Mouse (Mus musculus) cerebellum, adult 9-11 months (tissue): ENCODE measurements around the gene Hmgcs1.
"Not testable (repeated sequence)": the region's sequence is repeated elsewhere in the genome, so short reads cannot be mapped to it uniquely, and the experiment has no call there.

Experiments used
- DNase-seq: peaks from one replicate; pipeline ENCODE4 v3.0.0; 2022

Gene Hmgcs1

GRCm38 (mm10) chr13:119690039-119690728 lies at the start of gene Hmgcs1:
Hmgcs1 (plus strand) TSS chr13:119690379.
- DNase-seq: peak; percentile 100

GRCm38 (mm10) chr13:119640504-119640903 lies 49.7 kb upstream of the Hmgcs1 start:
- peak; percentile 8 for DNase-seq

- no peak for DNase-seq
These were observed 49.0 kb upstream of the Hmgcs1 start for GRCm38 (mm10) chr13:119641145-119641544.

DNA sequence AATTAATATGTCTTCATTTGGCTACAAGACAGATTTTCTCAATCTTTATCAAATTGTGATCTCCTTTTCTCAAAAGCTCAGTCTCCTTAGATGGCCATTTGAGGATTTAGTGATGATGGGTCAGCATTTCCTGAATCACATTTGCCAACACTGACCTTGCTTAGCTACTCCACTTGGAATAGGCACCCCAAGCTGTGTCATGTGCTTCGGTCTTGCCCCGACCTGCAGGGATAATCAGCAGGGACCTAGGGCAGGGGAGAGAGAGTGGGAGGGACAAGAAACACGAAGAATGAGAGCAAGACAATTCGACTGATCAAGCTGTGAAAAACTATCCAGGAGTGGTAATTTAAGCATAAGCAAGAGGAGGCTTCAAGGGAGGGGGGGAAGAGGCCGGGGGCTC lies 45.4 kb upstream of the Hmgcs1 start:
- DNase-seq: no peak

GRCm38 (mm10) chr13:119646511-119646910 lies 43.7 kb upstream of the Hmgcs1 start:
- DNase-seq: no peak

DNA sequence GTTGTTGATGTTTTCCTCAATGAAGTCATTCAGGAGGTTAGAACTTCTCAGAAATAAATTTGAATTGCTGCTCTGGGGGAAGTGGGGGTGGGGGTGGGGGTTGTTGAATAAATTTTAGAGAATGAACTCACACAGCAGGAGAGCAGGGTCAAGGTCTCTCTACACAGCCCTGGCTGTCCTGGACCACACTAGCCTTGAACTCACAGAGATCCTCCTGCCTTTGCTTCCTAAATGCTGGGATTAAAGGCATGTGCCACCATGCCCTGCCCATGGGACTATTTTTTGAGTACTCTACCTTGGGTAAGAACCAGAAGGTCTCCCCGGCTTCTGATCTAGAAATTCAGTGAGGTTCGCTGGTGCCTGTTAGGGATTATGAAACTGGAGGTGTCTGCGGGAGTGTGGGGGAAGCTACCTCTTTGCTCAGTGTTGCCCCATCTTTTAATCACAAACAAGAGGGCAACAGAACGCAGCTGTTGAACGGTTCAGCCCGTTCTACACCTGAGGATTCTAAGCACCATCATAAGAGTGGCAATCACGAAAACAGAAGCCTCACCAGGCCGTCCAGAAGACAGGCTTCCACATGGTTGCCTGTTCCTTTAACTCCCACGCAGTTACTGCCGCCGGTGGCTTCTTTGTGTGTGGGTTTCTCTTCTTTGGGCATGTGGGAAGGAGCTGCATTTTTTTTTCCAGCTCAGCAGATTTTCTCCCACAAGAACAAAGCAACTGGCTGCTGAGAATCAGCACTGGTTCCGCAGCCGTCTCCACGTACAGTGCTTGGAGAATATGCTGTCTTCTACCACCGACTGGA lies 41.1 kb upstream of the Hmgcs1 start:
- no peak for DNase-seq

- no peak for DNase-seq
These were observed 40.5 kb upstream of the Hmgcs1 start for GRCm38 (mm10) chr13:119649699-119650046.

- DNase-seq: no peak
These were observed 35.4 kb upstream of the Hmgcs1 start for GRCm38 (mm10) chr13:119654734-119655133.

GRCm38 (mm10) chr13:119656246-119656645 lies 33.9 kb upstream of the Hmgcs1 start:
- no peak for DNase-seq

GRCm38 (mm10) chr13:119656846-119657416 lies 33.2 kb upstream of the Hmgcs1 start:
- DNase-seq: peak; percentile 27

DNA sequence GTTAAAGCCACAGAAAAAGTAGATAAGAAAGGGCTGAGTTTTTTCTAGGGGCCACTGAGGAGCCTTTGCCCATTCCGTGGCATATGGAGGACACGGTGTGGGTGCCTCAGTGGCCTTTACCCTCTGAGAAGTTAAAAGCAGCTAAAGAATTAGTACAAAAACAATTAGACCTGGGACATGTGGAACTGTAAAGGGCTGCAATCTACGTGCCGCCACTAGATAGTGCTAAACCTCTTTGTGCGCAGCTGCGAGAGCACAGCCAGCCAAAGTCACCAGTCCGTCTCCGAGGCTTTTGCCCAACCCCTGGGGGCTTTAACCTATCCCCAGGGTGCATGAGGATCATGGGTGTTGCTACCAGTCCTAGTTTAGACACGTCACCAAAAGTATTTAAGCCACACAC lies 28.8 kb upstream of the Hmgcs1 start:
- not testable (repeated sequence) for DNase-seq

DNA sequence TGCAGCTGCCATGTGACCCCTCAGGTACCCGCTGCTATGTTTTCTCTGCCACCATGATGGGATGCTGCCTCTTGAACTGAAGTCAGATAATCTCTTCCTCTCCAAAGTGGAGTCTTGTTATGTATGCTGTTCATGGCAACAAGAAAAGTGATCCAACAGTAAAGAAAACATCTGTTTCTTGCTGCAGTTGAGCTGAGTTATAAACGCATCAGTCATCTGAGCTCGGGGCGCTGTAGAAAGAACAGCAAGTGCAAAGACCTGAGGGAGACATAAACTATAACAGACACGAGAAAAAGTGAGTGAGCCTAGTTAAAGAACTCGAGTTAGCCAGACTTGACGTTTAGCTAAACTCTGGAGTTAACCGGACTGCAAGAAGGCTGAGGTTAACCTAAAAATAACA lies 11.4 kb upstream of the Hmgcs1 start:
- no peak for DNase-seq

DNA sequence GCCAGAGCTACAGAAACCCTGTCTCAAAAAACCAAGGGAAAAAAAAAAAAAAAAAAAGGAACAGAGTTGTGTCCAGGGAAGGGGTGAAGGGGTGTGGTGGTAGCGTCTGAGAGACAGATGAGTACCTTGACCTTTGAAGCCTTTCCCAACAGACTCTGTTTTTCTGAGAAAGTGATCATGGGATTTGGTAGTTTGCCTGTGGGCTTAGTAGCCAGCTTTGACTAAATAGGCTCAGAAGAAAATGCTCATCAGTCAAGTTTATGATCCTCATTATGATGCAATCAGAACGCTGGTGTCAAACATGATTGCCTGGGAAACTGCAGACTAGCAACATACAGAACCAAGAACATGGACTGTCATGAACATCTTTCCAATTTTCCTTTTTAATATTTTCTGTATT lies 10.5 kb upstream of the Hmgcs1 start:
- DNase-seq: no peak

DNA sequence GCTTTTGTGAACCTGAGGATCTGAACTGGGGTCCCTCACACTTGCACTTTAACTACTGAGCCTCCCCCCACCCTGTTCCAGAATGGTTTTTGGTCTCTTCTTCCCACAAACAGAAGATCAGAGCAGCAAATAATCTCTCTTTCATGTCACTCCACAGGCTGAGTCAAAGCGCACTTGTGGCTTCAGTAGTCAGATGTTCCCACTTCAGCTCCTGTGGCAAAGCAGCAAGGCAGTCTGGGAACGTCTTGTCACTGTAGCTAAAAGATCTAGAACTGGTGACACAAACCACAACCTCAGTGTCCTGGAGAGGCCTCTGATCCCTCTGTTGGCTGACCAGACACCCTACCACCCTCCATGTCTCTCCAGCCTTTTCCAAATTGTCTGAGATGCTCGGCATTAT lies 9.0 kb upstream of the Hmgcs1 start:
- DNase-seq: no peak

- DNase-seq: no peak
These were observed 5.6 kb upstream of the Hmgcs1 start for GRCm38 (mm10) chr13:119684416-119685177.

DNA sequence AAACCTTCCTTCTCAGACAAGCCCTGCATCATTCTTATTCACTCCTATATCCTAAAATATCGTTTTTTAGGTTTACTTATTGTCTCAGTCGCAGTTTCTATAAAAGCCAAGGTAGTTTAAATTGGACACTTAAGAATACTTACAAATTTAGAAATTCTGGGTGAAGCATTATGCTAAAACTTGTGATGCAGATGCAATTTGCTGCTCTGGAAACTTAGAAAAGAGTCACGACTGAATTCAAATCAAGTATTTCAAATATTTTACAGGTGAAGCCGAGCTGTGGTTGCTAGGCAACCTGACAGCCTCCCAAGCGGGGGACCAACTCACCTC lies 505 bp upstream of the Hmgcs1 start:
- DNase-seq: no peak

DNA sequence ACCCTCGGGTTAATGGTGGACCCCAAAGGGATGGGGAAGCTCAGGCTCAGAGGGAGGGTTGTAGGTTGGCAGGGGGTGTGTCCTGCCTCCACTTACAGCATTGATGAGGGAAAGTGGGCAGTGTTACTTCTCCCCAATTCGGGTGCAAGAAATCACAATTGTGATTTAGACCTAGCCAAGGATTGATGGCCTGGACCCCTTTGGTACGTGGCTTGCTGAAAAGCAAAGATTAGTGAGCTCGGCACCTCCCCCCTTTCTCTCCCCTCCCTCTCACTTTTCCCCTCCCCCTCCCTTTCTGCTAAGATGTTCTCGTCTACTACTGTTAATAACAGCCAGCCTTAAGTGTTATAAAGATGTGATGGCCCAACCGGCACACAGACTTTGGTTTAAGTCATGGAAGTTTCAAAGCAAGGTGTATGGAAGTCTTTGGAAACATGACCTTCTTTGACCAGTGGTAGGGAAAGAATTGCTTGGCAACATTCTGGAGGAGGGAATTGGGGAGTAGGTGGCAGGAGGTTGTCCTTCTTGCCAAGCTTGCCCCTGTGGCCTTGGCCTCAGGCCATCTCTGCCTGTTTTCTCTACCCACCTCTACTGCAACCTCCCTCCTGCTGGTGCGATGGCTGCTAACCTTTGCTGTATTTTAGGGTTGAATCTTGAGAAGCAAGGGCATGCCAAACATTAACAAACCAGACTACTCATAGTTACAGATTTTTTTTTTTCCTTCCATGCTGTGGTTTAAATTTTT lies 869 bp downstream of the Hmgcs1 start:
- DNase-seq: peak; percentile 67

GRCm38 (mm10) chr13:119691958-119692357 lies 1.8 kb downstream of the Hmgcs1 start:
- DNase-seq: not testable (repeated sequence)

GRCm38 (mm10) chr13:119695676-119696075 lies 5.5 kb downstream of the Hmgcs1 start:
- DNase-seq: no peak

DNA sequence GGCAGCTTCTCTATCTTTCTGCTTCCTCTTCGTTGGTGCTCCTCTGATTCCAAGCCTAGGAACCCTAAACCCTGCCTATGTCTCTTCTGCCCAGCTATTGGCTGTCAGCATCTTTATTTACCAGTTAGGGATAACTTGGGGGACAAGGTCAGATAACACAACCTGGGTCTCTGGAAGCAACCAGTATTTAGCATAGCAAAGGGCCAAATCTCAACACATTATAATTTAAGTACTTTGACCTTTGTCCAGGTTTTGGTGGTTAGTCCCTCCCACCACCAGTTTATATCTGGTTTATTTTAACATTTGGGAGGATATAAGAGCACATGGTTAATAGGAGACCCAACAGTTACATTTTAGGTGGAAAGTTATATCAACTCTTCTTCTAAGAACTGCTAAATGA lies 6.3 kb downstream of the Hmgcs1 start:
- no peak for DNase-seq

DNA sequence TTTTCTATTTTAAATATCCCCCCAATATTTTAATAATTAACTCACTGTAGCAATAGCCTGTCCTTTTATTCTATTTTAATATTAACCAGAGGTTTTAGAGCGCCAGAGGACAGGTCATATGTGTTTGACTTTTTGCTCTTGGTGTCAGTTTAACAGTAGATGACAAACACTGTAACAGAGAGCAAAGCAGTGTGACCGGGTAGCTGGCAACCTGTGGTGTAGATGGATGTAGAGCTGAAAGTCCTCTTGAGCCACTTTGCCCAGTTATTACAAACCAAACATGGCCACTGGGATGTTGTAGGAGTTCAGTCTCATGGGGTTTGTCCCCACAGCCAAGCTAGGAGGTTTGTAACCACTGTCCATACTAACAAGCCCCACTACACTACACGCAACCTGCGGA lies 8.3 kb downstream of the Hmgcs1 start:
- DNase-seq: no peak

DNA sequence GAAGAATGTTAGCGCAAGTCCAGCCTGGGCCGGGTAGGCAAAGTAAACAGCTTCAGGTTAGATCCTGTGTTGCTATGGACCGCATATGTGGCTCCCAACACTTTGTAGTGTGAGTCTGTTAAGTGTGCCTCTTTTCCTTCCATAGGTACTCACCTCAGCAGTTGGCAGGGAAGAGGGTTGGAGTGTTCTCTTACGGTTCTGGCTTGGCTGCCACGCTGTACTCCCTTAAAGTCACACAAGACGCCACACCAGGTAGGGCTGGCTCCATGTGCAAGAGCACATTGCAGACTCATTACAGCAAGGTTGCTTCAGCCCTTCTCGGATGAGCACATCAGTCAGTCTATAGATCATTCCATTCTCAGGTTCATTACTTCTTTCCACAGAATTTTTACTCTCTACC lies 14.1 kb downstream of the Hmgcs1 start:
- DNase-seq: no peak
